Mouse (Mus musculus): ENCODE measurements around the gene Thoc7.

Thoc7 gene

GRCm38 (mm10) chr14:13933290-13934051, 28.2 kb downstream of the Thoc7 start:
- no peak for DNase-seq

- peak; percentile 52 for DNase-seq
Measured at GRCm38 (mm10) chr14:13917630-13918029, 44.0 kb downstream of the Thoc7 start.

GRCm38 (mm10) chr14:13917208-13917607, 44.4 kb downstream of the Thoc7 start:
- DNase-seq: no peak

GRCm38 (mm10) chr14:13915207-13915606, 46.4 kb downstream of the Thoc7 start:
- no peak for DNase-seq

GRCm38 (mm10) chr14:13914387-13915082, 47.1 kb downstream of the Thoc7 start, which contains the start of gene Gm281:
Gm281 (minus strand) TSS chr14:13914478.
- DNase-seq: no peak

GRCm38 (mm10) chr14:13910148-13910547, 51.5 kb downstream of the Thoc7 start:
- no peak for DNase-seq

GRCm38 (mm10) chr14:13907145-13907544, 54.5 kb downstream of the Thoc7 start:
- no peak for DNase-seq

- DNase-seq: no peak
Measured at GRCm38 (mm10) chr14:13906461-13906860, 55.2 kb downstream of the Thoc7 start.

GRCm38 (mm10) chr14:13901611-13902067, 60.0 kb downstream of the Thoc7 start:
- peak; percentile 44 for DNase-seq
